Mouse (Mus musculus) mesoderm, embryonic 11.5 days (tissue): ENCODE results near the gene Gm12666.
"Not testable (repeated sequence)": the region's sequence is repeated elsewhere in the genome, so short reads cannot be mapped to it uniquely, and the experiment has no call there.

Experiments
- DNase-seq: peaks from one replicate; pipeline ENCODE4 v3.0.0-alpha.2; 2012; ENCODE audit warnings: low read depth, low spot score

The Gm12666 gene

GRCm38 (mm10) chr4:92191649-92192048 is at the start of gene Gm12666:
Gene Gm12666, minus strand, starts transcription at chr4:92191749.
- not testable (repeated sequence) for DNase-seq

- DNase-seq = no peak
Measured at GRCm38 (mm10) chr4:92226326-92226725, 34.8 kb upstream of the Gm12666 start.

GRCm38 (mm10) chr4:92216286-92216685 is 24.7 kb upstream of the Gm12666 start:
- no peak for DNase-seq

GRCm38 (mm10) chr4:92152646-92153045 is 38.9 kb downstream of the Gm12666 start:
- no peak for DNase-seq

GRCm38 (mm10) chr4:92147134-92147533 is 44.4 kb downstream of the Gm12666 start, which contains the start of gene Izumo3:
Gene Izumo3, minus strand, starts transcription at chr4:92147234.
- DNase-seq = no peak
